Mouse (Mus musculus) small intestine, adult 2 months (tissue): ENCODE results near the gene Lclat1.

ENCODE experiments used
- CTCF ChIP-seq: fragments of 200-500 bp; IDR thresholded peaks from 2 replicates; pipeline ENCODE4 v1.5.1; 2012; ENCODE audit warnings: low read depth, mild to moderate bottlenecking, control low read depth, inconsistent platforms, low read length, moderate library complexity, mixed read lengths; ENCODE audit not compliant: insufficient replicate concordance, insufficient read length; ENCODE audit errors: extremely low read depth
- POLR2A ChIP-seq: fragments of 200-500 bp; IDR thresholded peaks from 2 replicates; pipeline ENCODE4 v1.6.1; 2012; ENCODE audit warnings: low read depth, mild to moderate bottlenecking, control low read depth, inconsistent platforms, low read length, moderate library complexity

DNA sequence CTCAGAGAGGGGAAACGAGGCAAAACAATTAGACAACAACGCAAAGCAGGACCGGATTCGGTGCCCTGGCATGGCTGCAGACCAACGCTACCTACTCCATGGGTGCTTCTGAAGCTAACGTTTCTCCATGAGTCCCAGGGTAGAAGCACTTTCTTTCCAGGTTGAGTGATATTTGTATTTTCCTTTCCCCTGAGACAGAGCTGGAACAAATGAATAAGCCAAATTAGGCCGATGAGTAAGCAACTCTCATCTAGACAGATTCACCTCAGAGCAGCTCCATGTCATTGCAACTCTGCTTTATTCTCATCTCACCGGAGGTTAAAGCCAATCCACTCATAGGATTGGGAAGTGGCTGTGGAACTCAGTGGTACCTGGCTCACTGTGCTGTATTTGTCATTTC, 12.2 kb upstream of the Lclat1 start:
- no peak for TF ChIP-seq CTCF
- TF ChIP-seq POLR2A: no peak
